Mouse (Mus musculus): ENCODE results near the gene Pltp. TPM values are rescaled to one million over a fixed set of nuclear protein-coding genes. Genes with fewer than 3 reads are reported as not detected.

Gene Pltp
- 10 to 100 TPM; 86.5 to 92.3 TPM for total RNA-seq (2021)
- long read RNA-seq, experiment 1, transcript Pltp-201 (16 exons, 1,809 nt): major isoform, 49 of 66 reads
- long read RNA-seq, experiment 1, partial matches to known transcripts: 8 of 66 reads
- long read RNA-seq, experiment 1, other reads (novel, unspliced or antisense): 7 of 66 reads
- long read RNA-seq, experiment 2, transcript Pltp-201 (16 exons, 1,809 nt): major isoform, 61 of 74 reads
- long read RNA-seq, experiment 2, partial matches to known transcripts: 4 of 74 reads
- long read RNA-seq, experiment 2, other reads (novel, unspliced or antisense): 5 of 74 reads

DNA sequence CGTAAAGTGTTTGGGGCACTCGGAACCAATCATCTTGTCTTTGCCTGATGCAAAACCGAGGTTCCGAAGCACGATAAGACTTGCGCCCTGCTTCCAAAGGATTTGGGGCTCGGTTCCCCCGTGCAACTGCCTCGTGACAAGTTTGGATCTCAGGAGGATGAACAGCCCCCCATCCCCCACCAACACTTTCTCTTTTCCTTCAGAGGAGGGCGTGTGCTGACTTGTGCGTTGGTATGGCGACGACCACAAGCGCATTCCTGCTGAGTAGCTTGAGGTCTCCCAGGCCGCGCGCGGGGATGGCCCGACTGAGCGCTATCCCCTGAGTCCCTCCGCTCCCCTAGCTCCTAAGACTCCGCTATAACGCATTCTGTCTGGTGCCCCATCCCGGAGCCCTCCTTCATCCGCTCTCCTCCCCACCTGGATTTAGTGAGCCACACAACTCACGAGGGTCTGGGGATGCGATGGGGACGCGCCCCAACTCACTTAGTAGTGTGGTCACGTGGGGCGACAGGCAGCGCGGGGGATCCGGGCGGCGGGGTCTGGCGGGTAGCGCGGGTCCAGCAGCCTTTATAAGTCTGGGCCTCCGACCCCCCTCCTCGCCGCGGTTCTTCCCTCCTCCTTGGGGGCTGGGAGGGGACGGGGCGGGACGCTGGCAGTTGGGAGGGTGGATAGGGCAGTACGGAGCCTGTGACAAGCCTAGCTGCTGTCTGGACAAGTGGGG, at the start of gene Pltp:
Gene Pltp (minus strand): TSS at position 611 of the 721 bp plus-strand sequence.
- intact Hi-C loops (cut with DNase I): no loop called here
- DNase-seq (ENCODE audit: low spot score in 2 of 2): peak; percentile 46 to 81

DNA sequence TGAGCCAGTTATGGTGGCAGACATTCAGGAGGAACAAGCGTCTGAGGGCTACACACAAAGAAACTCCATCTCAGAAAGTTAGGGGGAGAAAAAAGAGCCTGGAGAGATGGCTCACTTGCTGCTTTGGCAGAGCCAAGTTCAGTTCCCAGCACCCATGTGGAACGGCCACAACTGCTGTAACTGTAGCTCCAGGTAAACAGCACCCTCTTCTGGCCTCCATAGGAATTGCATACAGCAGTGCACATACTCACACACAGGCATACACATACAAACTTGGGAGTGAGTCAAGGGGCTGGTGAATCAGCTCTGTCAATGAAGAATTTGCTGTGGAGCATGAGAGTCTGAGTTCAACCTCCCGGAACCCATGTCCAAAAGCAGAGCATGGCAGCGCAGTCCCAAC, 48.6 kb upstream of the Pltp start:
- no peak for DNase-seq (ENCODE audit: low spot score in 2 of 2)
- intact Hi-C loops (cut with DNase I): no loop called here

DNA sequence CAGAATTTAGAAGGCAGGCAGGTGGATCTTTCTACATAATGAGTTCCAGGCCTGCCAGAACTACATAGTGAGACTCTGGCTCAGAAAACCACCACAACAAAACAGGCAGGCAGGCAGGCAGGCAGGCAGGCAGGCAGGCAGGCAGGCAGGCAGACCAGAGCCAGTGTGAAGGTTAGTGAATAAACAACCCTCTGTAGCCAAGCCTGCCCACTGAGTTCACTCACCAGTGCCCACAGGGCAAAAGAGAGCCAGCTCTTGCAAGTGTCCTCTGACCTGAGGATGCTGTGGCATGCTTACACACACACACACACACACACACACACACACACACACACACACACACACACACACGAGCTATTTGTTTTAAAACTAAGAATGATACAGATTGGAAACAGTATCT, 46.0 kb upstream of the Pltp start:
- DNase-seq (ENCODE audit: low spot score in 2 of 2): no peak
- intact Hi-C loops (cut with DNase I): no loop called here

DNA sequence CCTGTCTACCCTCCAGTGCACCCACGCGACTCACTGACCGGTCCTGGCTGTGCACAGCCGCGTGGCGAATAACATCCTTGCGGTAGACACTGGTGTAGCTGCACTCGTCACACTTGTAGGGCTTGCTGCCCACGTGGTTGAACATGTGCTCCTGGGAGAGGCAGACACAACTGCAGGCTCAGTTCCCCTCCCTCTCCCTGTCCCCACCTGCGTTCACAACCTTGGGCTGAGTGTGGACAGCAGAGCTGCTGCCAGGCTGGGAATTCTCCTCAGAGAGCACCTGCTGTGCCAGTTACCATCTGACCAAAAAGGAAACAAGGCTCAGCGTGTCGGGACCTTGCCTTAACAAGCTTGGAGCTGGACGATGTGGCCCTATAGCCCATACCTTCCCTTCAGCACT, 43.9 kb upstream of the Pltp start:
- no peak for DNase-seq (ENCODE audit: low spot score in 2 of 2)
- intact Hi-C loops (cut with DNase I): no loop called here

DNA sequence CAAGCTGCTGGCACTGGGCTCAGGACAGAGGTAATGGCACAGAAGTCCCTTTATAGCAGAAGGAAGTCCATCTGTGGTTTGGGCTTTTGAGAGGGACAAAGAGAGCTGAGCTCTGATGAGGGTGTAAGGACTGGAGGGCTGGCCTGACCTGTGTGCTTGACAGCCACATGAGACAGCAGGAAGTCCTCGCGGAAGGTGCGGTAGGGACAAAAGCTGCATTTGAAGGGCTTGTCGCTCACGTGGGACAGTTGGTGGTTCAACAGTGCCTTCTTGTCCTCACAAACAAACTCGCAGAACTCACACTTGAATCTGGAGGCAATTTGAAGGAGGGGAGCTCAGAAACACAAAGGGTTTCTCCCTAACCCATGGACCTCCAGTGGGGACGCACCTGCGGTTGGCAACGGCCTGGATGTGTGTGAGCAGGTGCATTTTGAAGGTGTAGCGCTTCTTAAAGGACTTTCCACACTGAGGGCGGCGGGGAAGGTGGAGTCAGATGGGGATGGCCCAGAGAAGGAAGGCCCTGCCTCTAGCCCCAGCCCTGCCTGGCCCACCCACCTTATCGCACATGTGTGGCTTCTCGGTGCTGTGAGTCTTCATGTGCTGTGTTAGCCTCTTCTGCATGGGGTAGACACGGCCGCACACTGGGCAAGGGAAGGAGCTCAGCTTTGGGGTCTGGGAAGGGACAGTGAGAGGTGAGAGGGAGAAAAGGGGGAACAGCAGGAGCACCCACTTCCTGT, 42.4 kb upstream of the Pltp start:
- DNase-seq (ENCODE audit: low spot score in 2 of 2): no peak
- intact Hi-C loops (cut with DNase I): no loop called here

DNA sequence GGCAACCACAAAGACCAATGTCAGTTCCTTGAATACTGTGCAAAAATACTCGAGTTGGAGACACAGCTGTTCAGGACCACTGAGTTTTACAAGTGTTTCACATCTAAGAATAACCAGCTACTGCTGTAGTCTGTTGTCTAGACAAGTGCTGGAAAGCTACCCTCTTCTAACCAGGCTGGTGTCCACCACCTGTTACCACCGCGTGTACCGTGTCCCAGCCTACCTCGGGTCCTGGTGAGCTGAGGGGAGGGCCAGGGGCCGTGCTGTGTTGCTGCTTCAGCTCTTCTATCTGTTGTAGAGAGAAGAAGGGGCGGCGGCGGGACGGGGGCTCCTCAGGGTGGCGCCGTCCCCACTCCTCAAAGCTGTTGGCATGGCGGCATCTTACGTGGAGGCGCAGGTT, 41.5 kb upstream of the Pltp start:
- intact Hi-C loops (cut with DNase I): no loop called here
- DNase-seq (ENCODE audit: low spot score in 2 of 2): no peak

DNA sequence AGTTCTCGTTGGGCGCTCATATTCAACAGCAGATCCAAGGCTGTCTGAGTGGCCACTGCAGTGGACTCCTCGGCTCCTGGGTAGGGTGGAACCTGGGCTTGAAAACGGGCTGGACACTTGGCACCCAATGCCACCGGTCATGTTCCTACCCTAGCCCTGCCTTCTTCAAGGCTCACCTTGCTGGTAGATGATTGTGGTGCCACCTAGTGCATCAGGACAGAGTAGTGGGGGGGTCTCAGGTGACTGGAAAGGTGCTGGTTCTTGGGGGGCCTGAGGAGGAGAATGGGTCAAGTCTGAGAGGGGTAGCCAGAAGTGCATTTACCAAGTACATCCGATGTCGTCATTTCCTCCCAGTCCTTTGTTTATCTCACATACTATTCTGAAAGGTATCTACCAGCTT, 40.5 kb upstream of the Pltp start:
- no peak for DNase-seq (ENCODE audit: low spot score in 2 of 2)
- intact Hi-C loops (cut with DNase I): no loop called here

DNA sequence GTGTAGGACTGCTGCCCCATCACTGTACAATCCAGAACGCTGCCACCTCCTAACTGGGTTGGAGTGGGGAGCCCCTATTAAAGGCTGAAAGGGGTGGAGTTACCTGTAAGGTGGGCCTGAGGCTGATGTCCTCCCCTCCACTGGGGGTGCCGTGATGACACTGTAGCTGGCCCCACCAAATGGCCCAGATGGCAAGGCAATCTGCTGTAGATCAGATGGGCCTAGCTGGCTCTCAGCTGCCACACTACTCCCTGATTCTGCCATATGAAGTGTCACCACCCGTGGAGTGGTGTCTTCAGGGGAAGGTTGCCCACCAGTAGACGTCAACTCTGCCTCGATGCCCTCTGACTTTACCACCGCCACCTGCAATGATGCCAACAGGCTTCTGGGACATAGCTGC, 38.4 kb upstream of the Pltp start:
- intact Hi-C loops (cut with DNase I): no loop called here
- DNase-seq (ENCODE audit: low spot score in 2 of 2): no peak

DNA sequence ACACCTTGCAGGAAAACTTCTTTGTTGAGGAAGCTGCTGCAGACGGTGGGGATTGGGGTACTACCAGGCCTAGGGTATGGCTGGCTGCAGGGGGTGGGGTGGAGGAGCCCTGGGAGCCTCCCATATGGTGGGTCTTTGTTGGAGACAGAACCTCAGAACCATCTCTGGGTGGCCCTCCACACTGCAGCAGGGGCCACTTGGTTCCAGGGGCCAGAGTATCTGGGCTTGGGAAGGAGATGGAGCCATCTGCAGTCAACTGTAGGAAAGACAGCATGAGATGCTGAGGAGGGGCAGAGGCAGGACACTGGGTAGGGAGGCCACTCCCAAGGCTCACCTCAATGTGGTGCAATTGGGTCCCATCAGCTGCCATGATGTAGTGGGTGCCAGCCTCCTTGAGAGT, 37.1 kb upstream of the Pltp start:
- intact Hi-C loops (cut with DNase I): no loop called here
- no peak for DNase-seq (ENCODE audit: low spot score in 2 of 2)

DNA sequence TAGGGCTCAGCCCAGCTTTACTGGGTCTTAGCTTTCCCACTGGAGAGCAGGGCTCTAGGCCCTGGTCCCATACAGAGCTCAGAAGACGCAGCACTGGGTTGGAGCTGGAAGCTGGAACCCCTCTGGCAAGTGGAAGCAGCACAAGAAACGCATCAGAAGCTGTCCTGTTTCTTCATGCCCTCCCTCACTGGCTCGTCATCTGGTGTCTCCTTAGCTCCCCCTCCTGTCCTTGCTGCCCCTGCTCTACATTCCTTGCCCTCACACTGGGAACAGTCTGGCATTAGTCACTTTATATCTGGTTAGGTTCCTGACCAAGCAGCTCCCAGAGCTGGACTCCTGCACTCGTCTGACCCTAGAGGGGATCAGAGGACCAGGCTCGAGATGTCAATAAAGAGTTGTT, 36.5 kb upstream of the Pltp start:
- no peak for DNase-seq (ENCODE audit: low spot score in 2 of 2)
- intact Hi-C loops (cut with DNase I): no loop called here

DNA sequence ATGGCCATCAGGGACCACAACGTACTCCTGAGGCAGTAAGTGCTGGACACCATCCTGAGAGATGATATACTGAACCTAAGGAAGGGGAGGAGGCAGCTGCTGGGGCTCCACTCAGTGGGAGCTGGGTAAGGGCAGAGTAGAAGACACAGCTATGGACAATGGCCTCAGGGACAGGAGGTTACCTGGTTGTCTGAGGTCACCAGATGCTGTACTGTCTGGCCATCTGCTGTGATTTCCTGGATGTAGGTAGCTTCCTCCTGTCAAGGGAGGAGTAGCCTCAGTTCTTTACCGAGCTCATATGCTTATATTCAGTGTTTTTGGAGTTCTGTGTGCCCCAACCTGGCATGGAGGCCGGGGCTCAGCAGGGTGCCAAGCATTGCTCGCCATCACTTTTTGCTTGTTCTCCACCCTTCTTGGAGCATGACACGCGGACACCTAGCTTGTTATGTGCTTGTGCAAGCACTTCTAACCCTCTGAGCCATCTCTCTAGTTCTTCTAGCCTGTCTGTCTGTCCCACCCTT, 35.2 kb upstream of the Pltp start:
- no peak for DNase-seq (ENCODE audit: low spot score in 2 of 2)
- intact Hi-C loops (cut with DNase I): no loop called here

DNA sequence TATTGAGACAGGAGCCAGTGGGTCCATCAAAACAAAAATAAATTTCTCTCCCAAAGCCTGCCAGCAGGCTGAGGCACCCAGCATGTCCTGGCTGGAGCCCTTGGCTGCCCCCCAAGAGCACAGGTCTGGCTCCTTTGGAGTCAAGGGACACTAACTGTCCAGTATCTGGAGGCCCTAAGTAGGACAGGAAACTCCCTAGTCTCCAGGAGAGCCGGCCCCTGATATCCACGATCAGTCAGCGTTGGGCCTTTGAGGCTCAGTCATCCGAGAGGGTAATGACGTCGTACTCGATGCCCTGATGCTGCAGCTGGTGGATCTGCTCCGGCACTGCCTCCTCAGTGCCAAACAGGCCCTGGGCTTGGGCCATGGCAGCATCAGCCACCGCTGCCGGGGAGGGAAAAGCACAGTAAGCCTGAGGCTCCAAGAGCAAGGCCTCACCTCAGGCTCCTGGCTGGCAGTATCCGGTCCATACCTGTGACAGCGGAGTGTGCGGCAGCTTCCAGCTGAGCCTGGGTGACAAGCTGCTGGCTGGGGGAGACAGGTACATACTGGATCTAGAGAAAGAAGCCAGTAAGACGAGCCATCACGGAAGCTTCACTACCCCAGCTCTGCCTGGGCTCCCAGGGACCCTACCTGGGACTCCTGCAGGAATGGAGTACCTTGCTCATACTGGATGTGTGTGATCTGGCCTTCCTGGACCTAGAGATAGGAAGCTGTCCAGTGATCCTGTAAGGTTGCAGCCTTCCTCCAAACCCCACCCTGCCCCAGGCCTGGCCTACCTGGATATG, 34.6 kb upstream of the Pltp start:
- DNase-seq (ENCODE audit: low spot score in 2 of 2): no peak
- intact Hi-C loops (cut with DNase I): no loop called here

DNA sequence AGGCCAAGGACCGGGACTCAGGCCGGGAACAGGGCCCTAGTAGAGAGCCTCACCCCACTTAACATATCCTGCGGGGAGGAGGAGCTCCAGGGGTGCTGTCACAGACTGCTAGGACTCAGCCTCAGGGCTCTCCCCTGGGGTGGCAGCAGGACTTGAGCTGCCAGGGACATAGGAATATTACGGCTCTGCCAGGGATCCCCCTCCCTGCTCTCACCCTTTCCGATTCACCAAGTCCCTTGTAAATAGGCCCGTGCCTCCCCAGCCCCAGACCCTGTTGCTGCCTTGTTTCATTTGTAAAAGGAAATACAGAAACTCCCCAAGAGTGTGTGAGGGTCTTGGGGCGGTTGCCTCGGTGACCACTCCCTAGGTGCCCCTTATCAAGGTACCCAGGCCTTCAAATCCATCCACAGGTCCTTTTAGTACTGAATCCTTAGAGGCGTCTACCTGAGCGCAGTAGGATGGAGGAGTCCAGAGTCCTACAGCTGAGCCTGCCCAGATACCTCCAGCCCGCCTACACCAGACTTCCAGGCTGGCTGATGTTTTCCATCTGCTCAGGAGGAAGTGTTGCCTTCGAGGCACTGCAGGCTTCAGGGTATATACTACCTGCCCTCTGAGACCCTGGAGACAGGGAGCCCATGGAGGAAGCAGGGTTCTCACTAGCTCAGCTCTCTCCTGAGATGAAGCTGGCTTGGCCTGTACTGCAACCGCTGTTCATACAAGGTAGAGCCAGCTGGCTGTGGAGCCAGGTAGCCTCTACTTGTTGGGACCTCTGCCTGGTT, 33.7 kb upstream of the Pltp start:
- intact Hi-C loops (cut with DNase I): no loop called here
- no peak for DNase-seq (ENCODE audit: low spot score in 2 of 2)

DNA sequence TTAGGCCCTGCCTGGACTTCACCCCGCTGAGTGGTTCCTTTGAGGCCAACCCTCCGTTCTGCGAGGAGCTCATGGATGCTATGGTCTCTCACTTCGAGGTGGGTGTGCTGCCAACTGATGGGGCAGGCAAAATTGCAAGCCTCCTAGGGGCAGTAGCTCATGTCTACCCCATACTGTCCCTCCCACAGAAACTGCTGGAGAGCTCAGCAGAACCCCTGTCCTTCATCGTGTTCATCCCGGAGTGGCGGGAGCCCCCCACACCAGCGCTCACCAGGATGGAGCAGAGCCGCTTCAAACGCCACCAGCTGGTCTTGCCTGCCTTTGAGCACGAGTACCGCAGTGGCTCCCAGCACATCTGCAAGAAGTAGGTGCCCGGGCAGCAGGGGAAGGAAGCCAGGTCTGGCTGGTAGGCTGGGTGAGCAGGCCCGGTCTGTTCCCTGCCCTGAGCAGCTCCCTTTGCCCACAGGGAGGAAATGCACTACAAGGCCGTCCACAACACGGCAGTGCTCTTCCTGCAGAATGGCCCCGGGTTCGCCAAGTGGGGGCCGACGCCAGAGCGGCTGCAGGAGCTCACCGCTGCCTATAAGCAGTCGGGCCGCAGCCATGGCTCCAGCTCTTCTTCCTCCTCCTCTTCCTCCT, 33.0 kb upstream of the Pltp start:
- intact Hi-C loops (cut with DNase I): no loop called here
- no peak for DNase-seq (ENCODE audit: low spot score in 2 of 2)

DNA sequence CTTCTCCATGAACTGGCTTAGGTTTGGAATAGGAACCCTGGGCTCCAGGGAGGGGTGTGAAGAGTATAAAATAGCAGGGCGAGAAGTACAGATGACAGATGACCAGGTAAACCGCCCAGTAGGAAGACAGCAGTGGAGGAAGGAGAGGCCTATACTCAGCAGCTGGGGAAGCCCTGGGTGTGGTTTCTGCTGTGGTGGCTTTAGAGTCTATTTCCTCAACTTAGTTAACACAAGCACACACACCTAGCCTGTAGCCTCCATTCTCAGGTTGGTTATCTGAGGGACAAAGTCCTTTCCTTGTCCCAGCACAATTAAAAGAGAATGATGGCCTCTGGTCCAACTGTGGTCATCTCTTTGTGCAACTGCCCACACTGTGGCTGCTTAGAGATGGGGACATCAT, 32.4 kb upstream of the Pltp start:
- no peak for DNase-seq (ENCODE audit: low spot score in 2 of 2)
- intact Hi-C loops (cut with DNase I): no loop called here

DNA sequence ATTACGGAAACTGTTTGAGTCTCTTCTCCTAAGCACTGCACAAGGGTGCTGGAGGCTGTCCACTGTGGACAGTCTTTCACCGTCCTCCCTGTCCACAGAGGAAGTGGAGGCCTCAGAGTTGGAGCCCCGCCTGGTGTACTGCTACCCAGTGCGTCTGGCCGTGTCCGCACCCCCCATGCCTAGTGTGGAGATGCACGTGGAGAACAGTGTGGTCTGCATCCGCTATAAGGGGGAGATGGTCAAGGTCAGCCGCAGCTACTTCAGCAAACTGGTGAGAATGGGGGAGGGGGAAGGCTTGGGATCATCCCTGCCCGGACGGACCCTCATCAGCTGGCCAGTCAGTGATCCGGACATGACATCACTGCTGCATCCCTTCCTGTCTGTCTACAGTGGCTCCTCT, 31.5 kb upstream of the Pltp start:
- no peak for DNase-seq (ENCODE audit: low spot score in 2 of 2)
- intact Hi-C loops (cut with DNase I): no loop called here

DNA sequence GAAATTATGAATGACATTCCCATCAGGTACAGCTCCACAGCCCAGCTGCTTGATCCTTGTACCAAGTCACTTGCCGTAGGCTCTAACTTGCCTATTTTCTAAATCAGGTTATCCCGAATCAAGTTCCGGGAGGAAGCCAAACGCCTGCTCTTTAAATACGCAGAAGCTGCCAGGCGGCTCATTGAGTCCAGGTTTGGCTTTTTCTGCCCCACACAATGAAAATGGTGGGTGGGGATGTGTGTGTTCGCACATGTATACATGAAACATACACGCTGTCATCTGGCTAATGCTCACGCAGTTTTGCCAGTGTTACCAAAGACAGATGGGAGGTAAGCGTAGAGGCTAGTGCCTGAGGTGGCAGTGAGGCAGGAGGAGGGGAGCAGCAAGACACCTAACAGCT, 29.1 kb upstream of the Pltp start:
- DNase-seq (ENCODE audit: low spot score in 2 of 2): no peak
- intact Hi-C loops (cut with DNase I): no loop called here

DNA sequence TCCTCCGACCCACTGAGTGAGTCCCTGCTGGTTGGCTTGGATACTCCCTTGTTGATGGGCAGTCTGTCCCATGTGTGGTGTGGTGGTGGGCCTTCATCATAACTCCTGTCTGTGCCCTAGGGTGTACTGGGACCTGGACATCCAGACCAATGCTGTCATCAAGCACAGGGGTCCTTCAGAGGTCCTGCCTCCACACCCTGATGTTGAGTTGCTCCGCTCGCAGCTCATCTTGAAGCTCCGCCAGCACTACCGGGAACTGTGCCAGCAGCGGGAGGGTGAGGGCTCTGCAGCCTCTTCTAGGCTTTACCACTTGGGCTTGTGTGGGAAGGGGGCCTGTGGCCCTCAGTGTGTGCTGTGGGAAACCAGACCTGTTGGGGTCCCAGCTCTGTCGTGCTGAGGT, 28.3 kb upstream of the Pltp start:
- intact Hi-C loops (cut with DNase I): no loop called here
- DNase-seq (ENCODE audit: low spot score in 2 of 2): peak; percentile 76 to 85

DNA sequence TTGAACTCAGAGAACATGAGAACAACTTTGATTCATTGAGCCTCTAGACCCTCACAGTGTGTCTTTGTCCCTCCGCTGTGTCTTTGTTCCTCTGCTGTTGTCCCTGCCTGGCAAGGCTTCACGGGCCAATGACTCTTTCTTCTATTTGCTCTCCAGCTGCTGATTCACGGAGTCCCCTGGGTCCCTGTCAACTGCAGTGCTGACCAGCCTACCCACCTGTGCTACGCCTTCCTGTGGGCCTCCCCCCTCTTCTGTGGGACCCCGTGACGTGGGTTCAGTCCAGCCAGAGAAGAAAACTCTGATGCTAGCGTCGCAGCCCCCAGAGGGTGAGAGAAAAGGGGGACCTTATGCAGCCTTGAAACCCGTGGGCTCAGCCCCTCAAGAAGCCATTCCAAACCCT, 25.1 kb upstream of the Pltp start:
- no peak for DNase-seq (ENCODE audit: low spot score in 2 of 2)
- intact Hi-C loops (cut with DNase I): no loop called here

Measured in left cerebral cortex, postnatal 14 days (tissue).